Mouse (Mus musculus) embryonic fibroblast, embryonic 13.5 days (primary cell): ENCODE data around the gene Neurl2.

Source experiments
- CTCF ChIP-seq: IDR thresholded peaks from 2 replicates; pipeline ENCODE4 v1.5.1; 2011; ENCODE audit warnings: mild to moderate bottlenecking, control low read depth, low read length, moderate library complexity, borderline replicate concordance; ENCODE audit not compliant: insufficient read depth
- POLR2A ChIP-seq: IDR thresholded peaks from 2 replicates; pipeline ENCODE4 v1.6.1; 2011; ENCODE audit warnings: low read depth, mild to moderate bottlenecking, control low read depth, low read length, moderate library complexity

- TF ChIP-seq POLR2A (no peak), CTCF (no peak)
These were observed 16.8 kb upstream of the Neurl2 start for GRCm38 (mm10) chr2:164850061-164850460.
